Mouse (Mus musculus): ENCODE results near the gene Jund.

- TF ChIP-seq CTCF (IDR thresholded peaks at IDR 0.05; ENCODE audit: extremely low read depth, insufficient read depth, low read length) (no peak), POLR2A (IDR thresholded peaks at IDR 0.05; ENCODE audit: extremely low read depth, insufficient read depth, low read length) (no peak)
These were observed 24.9 kb downstream of the Jund start, which contains the start of gene Pde4c for GRCm38 (mm10) chr8:70723486-70724210.
